Mouse (Mus musculus) adrenal gland, postnatal 25 days (tissue): ENCODE data around the gene Tet1. TPM values are rescaled to one million over a fixed set of nuclear protein-coding genes. Genes with fewer than 3 reads are reported as not detected.

ENCODE experiments used
- total RNA-seq: library from RNA; stranded (reverse); gene quantifications from 2 replicates; pipeline ENCODE4 v1.2.3, GENCODE M21; 2021

Tet1 gene
- total RNA-seq, 1 experiment from 2014 or later: 6.6 TPM

Other genes starting within 250 kb of the Tet1 start
- 0.82 and 2.0 TPM in 2 replicates for gene Stox1, start 182.9 kb downstream of the Tet1 start, total RNA-seq
- 65.3 and 69.8 TPM in 2 replicates for gene Ccar1, start 116.7 kb downstream of the Tet1 start, total RNA-seq
- 37.7 and 45.0 TPM in 2 replicates for gene Slc25a16, start 11.6 kb upstream of the Tet1 start, total RNA-seq
- 2.1 and 2.2 TPM in 2 replicates for gene Dna2, start 38.0 kb upstream of the Tet1 start, total RNA-seq
- gene Rufy2, start 71.2 kb upstream of the Tet1 start, total RNA-seq: 12.1 and 17.4 TPM in 2 replicates
- 55.2 and 55.8 TPM in 2 replicates for gene Hnrnph3, start 115.2 kb upstream of the Tet1 start, total RNA-seq
- 3.4 and 4.3 TPM in 2 replicates for gene Pbld2, start 115.3 kb upstream of the Tet1 start, total RNA-seq
- gene Pbld1, start 151.2 kb upstream of the Tet1 start, total RNA-seq: 1.8 and 5.3 TPM in 2 replicates
- not detected in 2 replicates for gene Atoh7, start 190.7 kb upstream of the Tet1 start, total RNA-seq